In genomic region chr11:116413631-116414022, GRCm38 (mm10) we compare ENCODE assay signal across 8 mouse cellular contexts. TPM values are rescaled to one million over a fixed set of nuclear protein-coding genes. Genes with fewer than 3 reads are reported as not detected.
DNase-seq lines count a peak whose midpoint lies in the region; ATAC-seq and TF ChIP-seq lines count a peak whose summit lies in the region.

No protein-coding gene starts in this region.

- H3K36me3 ChIP-seq in heart, embryonic 10.5 days, result no peaks in the 10 kb centered on the region
- no peaks in the 10 kb centered on the region for H3K36me3 ChIP-seq in ES-Bruce4 (ENCODE audit: control insufficient read depth, insufficient read depth, low read length, poor library complexity, severe bottlenecking)
- no peaks in the 10 kb centered on the region for H3K36me3 ChIP-seq in hindbrain, embryonic 13.5 days
- H3K36me3 ChIP-seq in midbrain, embryonic 11.5 days (ENCODE audit: control insufficient read depth, insufficient read depth, low read length), result no peaks in the 10 kb centered on the region

- no peak for TF ChIP-seq CTCF in ES-Bruce4 (IDR thresholded peaks at IDR 0.05; ENCODE audit: low read depth, low read length)

- peak overlapping the region; percentile 86 for H3K4me3 ChIP-seq in heart, embryonic 10.5 days
- H3K4me3 ChIP-seq in ES-Bruce4 (ENCODE audit: low read depth, low read length), result peak overlapping the region; percentile 47
- H3K4me3 ChIP-seq in hindbrain, embryonic 13.5 days, result peak overlapping the region; percentile 86
- peak overlapping the region; percentile 79 for H3K4me3 ChIP-seq in midbrain, embryonic 11.5 days (ENCODE audit: low read depth, low read length)

- TF ChIP-seq EP300 in ES-Bruce4 (IDR thresholded peaks at IDR 0.05; ENCODE audit: insufficient read depth, low read depth, low read length), result no peak

- TF ChIP-seq POLR2A in ES-Bruce4 (IDR thresholded peaks at IDR 0.05; ENCODE audit: insufficient read depth, low read length), result no peak

- H3K27ac ChIP-seq in heart, embryonic 10.5 days, result peak overlapping the region; percentile 92; the same call in 1 of the 2 replicates
- H3K27ac ChIP-seq in ES-Bruce4 (ENCODE audit: insufficient read depth, low read length), result no peak overlapping the region
- peak overlapping the region; percentile 95 for H3K27ac ChIP-seq in hindbrain, embryonic 13.5 days
- no peak overlapping the region for H3K27ac ChIP-seq in midbrain, embryonic 11.5 days (ENCODE audit: low read depth, low read length)

- no peaks in the 10 kb centered on the region for H3K9me3 ChIP-seq in heart, embryonic 10.5 days
- H3K9me3 ChIP-seq in ES-Bruce4 (replicated peaks; ENCODE audit: control insufficient read depth, insufficient read depth, low read length, poor library complexity, severe bottlenecking), result no peaks in the 10 kb centered on the region
- H3K9me3 ChIP-seq in hindbrain, embryonic 13.5 days, result no peaks in the 10 kb centered on the region
- no peaks in the 10 kb centered on the region for H3K9me3 ChIP-seq in midbrain, embryonic 11.5 days (ENCODE audit: control insufficient read depth, low read length)

- no peak for ATAC-seq in hindbrain, embryonic 13.5 days (ENCODE audit: low FRiP score)
- ATAC-seq in midbrain, embryonic 11.5 days (ENCODE audit: low FRiP score), result no peak

- H3K4me2 ChIP-seq in hindbrain, embryonic 13.5 days, result peak overlapping the region; percentile 94
- H3K4me2 ChIP-seq in midbrain, embryonic 11.5 days, result peak overlapping the region; percentile 99

- H3K4me1 ChIP-seq in heart, embryonic 10.5 days, result peaks cover 34% of the 10 kb centered on the region
- peaks cover 2% of the 10 kb centered on the region for H3K4me1 ChIP-seq in ES-Bruce4 (ENCODE audit: control insufficient read depth, insufficient read depth, low read length)
- H3K4me1 ChIP-seq in hindbrain, embryonic 13.5 days (replicated peaks), result peaks cover 27% of the 10 kb centered on the region
- peaks cover 12% of the 10 kb centered on the region for H3K4me1 ChIP-seq in midbrain, embryonic 11.5 days (ENCODE audit: control insufficient read depth, insufficient read depth, low read length)

- DNase-seq in heart, embryonic 10.5 days (ENCODE audit: low spot score), result no peak
- DNase-seq in heart, adult 8-10 months (ENCODE audit: low spot score), result no peak
- DNase-seq in midbrain, embryonic 11.5 days (ENCODE audit: low spot score, missing footprints), result no peak
- DNase-seq in thymus, postnatal 0 days (ENCODE audit: low spot score), result no peak
- no peak for DNase-seq in spleen, postnatal 4 days (ENCODE audit: low spot score in 2 of 2)
- no peak for DNase-seq in lung, postnatal 36 days

- 78% methylated on average over 4 of the region's 4 CpGs for WGBS in heart, embryonic 10.5 days
- WGBS in hindbrain, embryonic 13.5 days, result 70% methylated on average over 4 of the region's 4 CpGs
- WGBS in midbrain, embryonic 11.5 days, result 87% methylated on average over 4 of the region's 4 CpGs

- no peak overlapping the region for H3K9ac ChIP-seq in ES-Bruce4 (ENCODE audit: low read depth, poor library complexity, severe bottlenecking)
- H3K9ac ChIP-seq in hindbrain, embryonic 13.5 days, result peak overlapping the region; percentile 94
- H3K9ac ChIP-seq in midbrain, embryonic 11.5 days (ENCODE audit: low read length), result peak overlapping the region; percentile 95

- H3K27me3 ChIP-seq in heart, embryonic 10.5 days (ENCODE audit: insufficient read depth, poor library complexity, severe bottlenecking), result peaks cover 14% of the 10 kb centered on the region
- H3K27me3 ChIP-seq in ES-Bruce4 (ENCODE audit: control insufficient read depth, insufficient read depth, low read length, poor library complexity, severe bottlenecking), result no peaks in the 10 kb centered on the region
- no peaks in the 10 kb centered on the region for H3K27me3 ChIP-seq in hindbrain, embryonic 13.5 days
- peaks cover 6% of the 10 kb centered on the region; the same call in 1 of the 2 replicates for H3K27me3 ChIP-seq in midbrain, embryonic 11.5 days (ENCODE audit: control insufficient read depth, insufficient read depth, low read length)

RNA-seq across cellular contexts. Expression of gene Rnf157, which starts 0.8 kb away (rescaled TPM):
- 7.3 and 8.5 TPM in 2 replicates for polyA plus RNA-seq in heart, embryonic 10.5 days (2016; fragmentation: Nextera tagmentation; extraction: Ambion mirVana)
- total RNA-seq in heart, adult 8-10 months (2022), result 10 to 100 TPM in 2 of 4 experiments, 1 to 10 TPM in 2; 7.5 to 12.5 (median 9.4) TPM
- 23.1 and 31.8 TPM in 2 replicates for polyA plus RNA-seq in ES-Bruce4 (2011; ENCODE audit: insufficient read depth, insufficient read length, low read depth, missing spikeins)
- 35.0 and 39.6 TPM in 2 replicates for polyA plus RNA-seq in hindbrain, embryonic 13.5 days (2015; fragmentation: Nextera tagmentation; extraction: Ambion mirVana)
- polyA plus RNA-seq in midbrain, embryonic 11.5 days (2014; fragmentation: Nextera tagmentation; extraction: Ambion mirVana), result 17.8 and 18.1 TPM in 2 replicates
- polyA plus RNA-seq in thymus, postnatal 0 days (2015; fragmentation: Nextera tagmentation; extraction: Ambion mirVana), result 52.3 and 56.7 TPM in 2 replicates

RNA-seq across cellular contexts. Expression of gene Ubald2, which starts 20.3 kb away (rescaled TPM):
- polyA plus RNA-seq in heart, embryonic 10.5 days (2016; fragmentation: Nextera tagmentation; extraction: Ambion mirVana), result 36.1 and 40.5 TPM in 2 replicates
- total RNA-seq in heart, adult 8-10 months (2022), result 10 to 100 TPM; 28.2 to 36.0 (median 32.7) TPM
- polyA plus RNA-seq in ES-Bruce4 (2011; ENCODE audit: insufficient read depth, insufficient read length, low read depth, missing spikeins), result 443 and 531 TPM in 2 replicates
- 43.6 and 44.5 TPM in 2 replicates for polyA plus RNA-seq in hindbrain, embryonic 13.5 days (2015; fragmentation: Nextera tagmentation; extraction: Ambion mirVana)
- polyA plus RNA-seq in midbrain, embryonic 11.5 days (2014; fragmentation: Nextera tagmentation; extraction: Ambion mirVana), result 72.3 and 83.0 TPM in 2 replicates
- polyA plus RNA-seq in thymus, postnatal 0 days (2015; fragmentation: Nextera tagmentation; extraction: Ambion mirVana), result 81.9 and 82.9 TPM in 2 replicates

RNA-seq across cellular contexts. Expression of gene Qrich2, which starts 52.4 kb away (rescaled TPM):
- 0.30 TPM in 1 of 2 replicates, not detected in the other for polyA plus RNA-seq in heart, embryonic 10.5 days (2016; fragmentation: Nextera tagmentation; extraction: Ambion mirVana)
- total RNA-seq in heart, adult 8-10 months (2022), result under 1 TPM in 1 of 4 experiments, not detected in 3; 0.03 TPM
- 0.58 and 1.3 TPM in 2 replicates for polyA plus RNA-seq in ES-Bruce4 (2011; ENCODE audit: insufficient read depth, insufficient read length, low read depth, missing spikeins)
- 0.19 and 0.42 TPM in 2 replicates for polyA plus RNA-seq in hindbrain, embryonic 13.5 days (2015; fragmentation: Nextera tagmentation; extraction: Ambion mirVana)
- 0.08 and 0.14 TPM in 2 replicates for polyA plus RNA-seq in midbrain, embryonic 11.5 days (2014; fragmentation: Nextera tagmentation; extraction: Ambion mirVana)
- polyA plus RNA-seq in thymus, postnatal 0 days (2015; fragmentation: Nextera tagmentation; extraction: Ambion mirVana), result 0.05 and 0.35 TPM in 2 replicates

Comparison
In these comparisons a context has a peak if more than half of its experiments do, and no peak if none do; other contexts are left out.
1. H3K27ac ChIP-seq: peak in heart, embryonic 10.5 days (single experiment) and hindbrain, embryonic 13.5 days (single experiment); none in ES-Bruce4 (single experiment) and midbrain, embryonic 11.5 days (single experiment).
2. Peak in every context shown above with its lines, with median percentiles within 50 percentile points of each other: H3K4me3 ChIP-seq.